Mouse (Mus musculus) MEL (cell line): ENCODE results near the gene Bcas3. TPM values are rescaled to one million over a fixed set of nuclear protein-coding genes. Genes with fewer than 3 reads are reported as not detected.

ENCODE experiments used
- DNase-seq: peaks from one replicate; pipeline ENCODE4 v3.0.0; 2011; ENCODE audit warnings: low read depth, low spot score
- H3K27ac ChIP-seq: 2 replicates; pipeline ENCODE4 v1.5.1; 2012; ENCODE audit warnings: low read depth, mild to moderate bottlenecking, control low read depth, low read length, moderate library complexity; ENCODE audit not compliant: control insufficient read depth
- H3K27me3 ChIP-seq, 2 experiments: fragments of 150-350 bp in 1 of 2; sonication (generic) in 1 of 2; 2 replicates each; pipeline ENCODE4 v1.6.1; 2012; ENCODE audit warnings: low read length in 2 of 2, mild to moderate bottlenecking in 2 of 2, improper control_type of control experiment in 1 of 2, moderate library complexity in 1 of 2; ENCODE audit not compliant: insufficient read depth in 2 of 2, control insufficient read depth in 1 of 2
- H3K36me3 ChIP-seq, 2 experiments: 2 replicates each; pipeline ENCODE4 v1.6.1; 2012 to 2014; ENCODE audit warnings: low read length in 2 of 2, improper control_type of control experiment in 1 of 2, inconsistent platforms in 1 of 2, mild to moderate bottlenecking in 1 of 2; ENCODE audit not compliant: insufficient read depth in 2 of 2, control insufficient read depth in 1 of 2
- H3K4me1 ChIP-seq, 2 experiments: fragments of 150-350 bp in 1 of 2; sonication (generic) in 1 of 2; 2 replicates each; pipeline ENCODE4 v1.6.1; 2012; ENCODE audit warnings: low read length in 2 of 2, improper control_type of control experiment in 1 of 2, mild to moderate bottlenecking in 1 of 2; ENCODE audit not compliant: insufficient read depth in 2 of 2, control insufficient read depth in 1 of 2
- H3K4me3 ChIP-seq, 2 experiments: fragments of 150-350 bp in 1 of 2; sonication (generic) in 1 of 2; 2 replicates each; pipeline ENCODE4 v1.5.1; 2012; ENCODE audit warnings: low read depth in 2 of 2, low read length in 2 of 2, mild to moderate bottlenecking in 2 of 2, moderate library complexity in 2 of 2, control low read depth in 1 of 2, improper control_type of control experiment in 1 of 2; ENCODE audit not compliant: control insufficient read depth in 1 of 2, insufficient read depth in 1 of 2
- H3K79me2 ChIP-seq: 2 replicates; pipeline ENCODE4 v1.6.1; 2012; ENCODE audit warnings: mild to moderate bottlenecking, low read length, moderate library complexity; ENCODE audit not compliant: control insufficient read depth, poor library complexity, insufficient read depth
- H3K9ac ChIP-seq: 2 replicates; pipeline ENCODE4 v1.6.1; 2012; ENCODE audit warnings: low read depth, mild to moderate bottlenecking, control low read depth, low read length, moderate library complexity; ENCODE audit not compliant: control insufficient read depth, poor library complexity, severe bottlenecking
- H3K9me3 ChIP-seq: fragments of 150-350 bp; sonication (generic); replicated peaks from 2 replicates; pipeline ENCODE4 v1.6.1; 2012; ENCODE audit warnings: mild to moderate bottlenecking, low read length, improper control_type of control experiment, moderate library complexity; ENCODE audit not compliant: insufficient read depth
- CHD1 ChIP-seq: IDR thresholded peaks from 2 replicates; pipeline ENCODE4 v1.6.1; 2012; ENCODE audit warnings: low read depth, mild to moderate bottlenecking, inconsistent platforms, low read length, improper control_type of control experiment
- CHD2 ChIP-seq: IDR thresholded peaks from 2 replicates; pipeline ENCODE4 v1.6.1; 2011; ENCODE audit warnings: low read length, improper control_type of control experiment
- CTCF ChIP-seq, 3 experiments: IDR thresholded peaks in 2 of 3; conservative IDR thresholded peaks in 1 of 3; 2 replicates each; pipeline ENCODE4 v1.5.1; 2011 to 2012; ENCODE audit warnings: low read length in 3 of 3, low read depth in 2 of 3, mild to moderate bottlenecking in 2 of 3, improper control_type of control experiment in 1 of 3, inconsistent platforms in 1 of 3, mixed read lengths in 1 of 3, moderate library complexity in 1 of 3; ENCODE audit not compliant: control insufficient read depth in 1 of 3, insufficient read depth in 1 of 3, poor library complexity in 1 of 3, severe bottlenecking in 1 of 3
- E2F4 ChIP-seq: IDR thresholded peaks from 2 replicates; pipeline ENCODE4 v1.6.1; 2011; ENCODE audit warnings: low read depth, low read length, improper control_type of control experiment, borderline replicate concordance
- ELF1 ChIP-seq: IDR thresholded peaks from 2 replicates; pipeline ENCODE4 v1.6.1; 2014; ENCODE audit warnings: low read depth, mild to moderate bottlenecking, inconsistent platforms, low read length, improper control_type of control experiment, moderate library complexity
- GATA1 ChIP-seq: IDR thresholded peaks from 2 replicates; pipeline ENCODE4 v1.6.1; 2011; ENCODE audit warnings: low read depth, low read length, improper control_type of control experiment
- KAT2A ChIP-seq: conservative IDR thresholded peaks from 2 replicates; pipeline ENCODE4 v1.6.1; 2012; ENCODE audit warnings: low read depth, low read length, improper control_type of control experiment, inconsistent platforms
- MAX ChIP-seq: IDR thresholded peaks from 2 replicates; pipeline ENCODE4 v1.6.1; 2011; ENCODE audit warnings: low read length, improper control_type of control experiment
- MEF2A ChIP-seq: IDR thresholded peaks from 2 replicates; pipeline ENCODE4 v1.6.1; 2014; ENCODE audit warnings: low read depth, mild to moderate bottlenecking, inconsistent platforms, low read length, improper control_type of control experiment; ENCODE audit not compliant: poor library complexity, insufficient replicate concordance, severe bottlenecking; ENCODE audit errors: extremely low read depth
- MXI1 ChIP-seq: IDR thresholded peaks from 2 replicates; pipeline ENCODE4 v1.6.1; 2011; ENCODE audit warnings: mild to moderate bottlenecking, low read depth, low read length, improper control_type of control experiment
- MYC ChIP-seq: IDR thresholded peaks from 2 replicates; pipeline ENCODE4 v1.6.1; 2011; ENCODE audit warnings: low read depth, mild to moderate bottlenecking, low read length, improper control_type of control experiment, moderate library complexity
- NRF1 ChIP-seq: IDR thresholded peaks from 2 replicates; pipeline ENCODE4 v1.6.1; 2014; ENCODE audit warnings: low read depth, mild to moderate bottlenecking, inconsistent platforms, low read length, improper control_type of control experiment, moderate library complexity; ENCODE audit not compliant: poor library complexity, insufficient read depth, severe bottlenecking
- POLR2AphosphoS5 ChIP-seq: IDR thresholded peaks from 2 replicates; pipeline ENCODE4 v1.6.1; 2012; ENCODE audit warnings: low read depth, borderline replicate concordance, mild to moderate bottlenecking, inconsistent platforms, low read length, moderate library complexity, mixed read lengths
- RAD21 ChIP-seq: IDR thresholded peaks from 2 replicates; pipeline ENCODE4 v1.6.1; 2011; ENCODE audit warnings: mild to moderate bottlenecking, low read depth, low read length, improper control_type of control experiment
- SMC3 ChIP-seq: IDR thresholded peaks from 2 replicates; pipeline ENCODE4 v1.6.1; 2011; ENCODE audit warnings: low read depth, low read length, improper control_type of control experiment
- TBP ChIP-seq: IDR thresholded peaks from 2 replicates; pipeline ENCODE4 v1.8.0; 2011; ENCODE audit warnings: low read depth, low read length, improper control_type of control experiment
- USF2 ChIP-seq, 2 experiments: IDR thresholded peaks; 2 replicates each; pipeline ENCODE4 v1.6.1; 2011 to 2012; ENCODE audit warnings: improper control_type of control experiment in 2 of 2, low read length in 2 of 2, borderline replicate concordance in 1 of 2, inconsistent platforms in 1 of 2, low read depth in 1 of 2, mild to moderate bottlenecking in 1 of 2; ENCODE audit not compliant: insufficient read depth in 1 of 2
- ZC3H11A ChIP-seq: IDR thresholded peaks from 2 replicates; pipeline ENCODE4 v1.6.1; 2012; ENCODE audit warnings: low read depth, mild to moderate bottlenecking, inconsistent platforms, low read length, improper control_type of control experiment
- polyA plus RNA-seq, 2 experiments: library from polyadenylated mRNA; stranded (reverse) in 1 of 2; unstranded in 1 of 2; fragments of >175 nt in 1 of 2; fragments of >200 nt in 1 of 2; gene quantifications; 2 replicates each; pipeline versions ENCODE4 v1.2.1 to v1.2.4; 2012; ENCODE audit warnings: low replicate concordance in 2 of 2, low read depth in 1 of 2; ENCODE audit not compliant: insufficient read length in 2 of 2, insufficient read depth in 1 of 2, missing spikeins in 1 of 2
- total RNA-seq: library from RNA; depleted of rRNA; stranded (reverse); fragments of 300-350 nt; gene quantifications from 2 replicates; pipeline ENCODE4 v1.2.3, GENCODE M21; 2012

Bcas3 gene
- total and polyA plus RNA-seq, 3 experiments: 8.6 to 14.7 TPM; not detected in 1

DNA sequence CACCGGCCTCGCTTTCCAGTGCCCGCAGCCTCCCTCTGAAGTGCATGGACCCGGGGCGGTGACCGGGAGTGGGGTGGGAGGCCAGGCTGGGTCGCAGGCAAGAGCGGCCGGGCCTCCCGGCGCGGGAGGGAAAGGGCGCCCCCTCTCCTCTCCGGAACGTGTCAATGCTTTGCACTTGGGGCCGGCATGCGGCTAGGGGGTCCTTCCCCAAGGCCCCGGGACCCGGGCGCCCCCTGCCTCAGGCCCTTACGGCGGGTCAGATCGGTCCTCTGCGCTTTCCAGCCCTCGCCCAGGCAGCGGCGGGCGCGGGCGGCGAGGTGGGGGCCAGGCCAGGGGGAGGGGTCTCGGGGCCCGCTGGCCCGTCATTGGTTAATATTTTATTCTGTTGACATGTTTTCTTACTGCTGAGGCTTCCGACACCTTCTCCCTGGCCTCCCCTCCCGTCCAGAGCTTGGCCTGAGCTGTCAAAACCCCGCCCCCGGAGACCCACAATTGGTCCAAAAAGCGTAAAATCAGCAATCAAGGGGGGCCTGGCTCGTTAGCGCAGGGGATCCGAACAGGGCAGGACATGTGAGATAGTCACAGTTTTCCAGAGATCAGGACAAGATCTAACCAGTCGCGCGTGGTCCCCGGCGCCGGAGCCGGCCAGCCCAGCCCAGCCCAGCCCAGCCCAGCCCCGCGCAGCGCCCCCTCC is 479.4 kb downstream of the Bcas3 start, which contains the start of gene Tbx2:
Gene Tbx2, plus strand, starts transcription at position 321 of the 694 bp plus-strand sequence.
- no peaks in the 10 kb centered on the region for H3K27me3 ChIP-seq
- no peak within 1 kb of the TSS for H3K4me3 ChIP-seq
- no peaks in the 10 kb centered on the region for H3K79me2 ChIP-seq
- TF ChIP-seq CHD1 (no peak), KAT2A (no peak), TBP (no peak), POLR2AphosphoS5 (no peak), USF2 (IDR thresholded peaks at IDR 0.05; ENCODE audit: borderline replicate concordance in 1 of 2, insufficient read depth in 1 of 2, low read depth in 1 of 2, low read length in 2 of 2) (no peak), NRF1 (no peak), MAX (no peak), MEF2A (no peak), MXI1 (no peak), ELF1 (no peak)
- TF ChIP-seq, all 39 proteins: peak for 0
- no peak within 1 kb of the TSS for H3K9ac ChIP-seq
- no peaks in the 10 kb centered on the region for H3K9me3 ChIP-seq
- no peak within 1 kb of the TSS for H3K27ac ChIP-seq
- DNase-seq: no peak
- H3K4me1 ChIP-seq: peaks cover 0 to 4% of the 10 kb centered on the region in 2 experiments; a peak in 1 of 4 replicates
- no peaks in the 10 kb centered on the region for H3K36me3 ChIP-seq

DNA sequence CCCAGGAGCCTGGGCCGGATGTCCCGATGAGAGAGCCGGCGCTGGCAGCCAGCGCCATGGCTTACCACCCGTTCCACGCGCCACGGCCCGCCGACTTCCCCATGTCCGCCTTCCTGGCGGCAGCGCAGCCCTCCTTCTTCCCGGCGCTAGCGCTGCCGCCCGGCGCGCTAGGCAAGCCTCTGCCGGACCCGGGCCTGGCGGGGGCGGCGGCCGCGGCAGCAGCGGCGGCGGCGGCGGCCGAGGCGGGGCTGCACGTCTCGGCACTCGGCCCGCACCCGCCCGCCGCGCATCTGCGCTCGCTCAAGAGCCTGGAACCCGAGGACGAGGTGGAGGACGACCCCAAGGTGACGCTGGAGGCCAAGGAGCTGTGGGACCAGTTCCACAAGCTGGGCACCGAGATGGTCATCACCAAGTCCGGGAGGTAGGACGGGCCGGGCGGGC is 480.1 kb downstream of the Bcas3 start:
- no peak overlapping the region for H3K27ac ChIP-seq
- H3K79me2 ChIP-seq: no peaks in the 10 kb centered on the region
- TF ChIP-seq E2F4 (no peak), CTCF (IDR thresholded peaks at IDR 0.05 in 2 of 3, conservative IDR thresholded peaks at IDR 0.05 in 1 of 3; ENCODE audit: control insufficient read depth in 1 of 3, insufficient read depth in 1 of 3, low read depth in 2 of 3, low read length in 3 of 3, poor library complexity in 1 of 3, severe bottlenecking in 1 of 3) (no peak), CHD2 (no peak), MYC (no peak), USF2 (IDR thresholded peaks at IDR 0.05; ENCODE audit: borderline replicate concordance in 1 of 2, insufficient read depth in 1 of 2, low read depth in 1 of 2, low read length in 2 of 2) (no peak), POLR2AphosphoS5 (no peak), GATA1 (no peak), CHD1 (no peak), RAD21 (no peak), SMC3 (no peak), MAX (no peak), ZC3H11A (no peak)
- H3K4me3 ChIP-seq: no peak overlapping the region
- DNase-seq: no peak
- no peaks in the 10 kb centered on the region for H3K36me3 ChIP-seq
- H3K9ac ChIP-seq: no peak overlapping the region
- no peaks in the 10 kb centered on the region for H3K27me3 ChIP-seq
- H3K9me3 ChIP-seq: no peaks in the 10 kb centered on the region
- H3K4me1 ChIP-seq: no peaks in the 10 kb centered on the region
